Mouse (Mus musculus) kidney, embryonic 16.5 days (tissue): ENCODE results near the gene Thumpd3. TPM values are rescaled to one million over a fixed set of nuclear protein-coding genes. Genes with fewer than 3 reads are reported as not detected.

Experiments used
- ATAC-seq: fragments of 200-750 bp; cut with Nextera tagmentation; 2 replicates; pipeline ENCODE4 v1.8.0; 2017; ENCODE audit warnings: moderate TSS enrichment; ENCODE audit not compliant: low FRiP score, low TSS enrichment
- H3K27ac ChIP-seq: fragments of 300-500 bp; sonication (generic); 2 replicates; pipeline ENCODE4 v1.5.1; 2014; ENCODE audit warnings: low read length
- H3K27me3 ChIP-seq: fragments of 300-500 bp; sonication (generic); 2 replicates; pipeline ENCODE4 v1.6.1; 2014; ENCODE audit warnings: low read length, control low read depth, mixed read lengths; ENCODE audit not compliant: insufficient read depth
- H3K36me3 ChIP-seq: fragments of 300-500 bp; sonication (generic); 2 replicates; pipeline ENCODE4 v1.6.1; 2014; ENCODE audit warnings: low read length, control low read depth, mixed read lengths; ENCODE audit not compliant: insufficient read depth
- H3K4me1 ChIP-seq: fragments of 300-500 bp; sonication (generic); 2 replicates; pipeline ENCODE4 v1.6.1; 2014; ENCODE audit warnings: low read length, control low read depth, mixed read lengths; ENCODE audit not compliant: insufficient read depth
- H3K4me2 ChIP-seq: fragments of 300-500 bp; sonication (generic); replicated peaks from 2 replicates; pipeline ENCODE4 v1.6.1; 2014; ENCODE audit warnings: low read depth, low read length
- H3K4me3 ChIP-seq: fragments of 300-500 bp; sonication (generic); 2 replicates; pipeline ENCODE4 v1.5.1; 2014; ENCODE audit warnings: mild to moderate bottlenecking, low read length
- H3K9ac ChIP-seq: fragments of 300-500 bp; sonication (generic); replicated peaks from 2 replicates; pipeline ENCODE4 v1.6.1; 2014; ENCODE audit warnings: low read length
- H3K9me3 ChIP-seq: fragments of 300-500 bp; sonication (generic); 2 replicates; pipeline ENCODE4 v1.6.1; 2016; ENCODE audit warnings: low read length, control low read depth
- WGBS: fragments of 180-500 bp; shearing (Covaris S2); extraction: QIAGEN DNeasy Blood & Tissue Kit; methylation state at CpG from one replicate; pipeline ENCODE4 v1.1.7; 2014; 5-methylcytosine and 5-hydroxymethylcytosine counted together
- polyA plus RNA-seq: library from polyadenylated mRNA; unstranded; fragments of >200 nt; fragmentation: Nextera tagmentation; extraction: Ambion mirVana; gene quantifications from 2 replicates; pipeline ENCODE4 v1.2.1, GENCODE M21; 2015

Gene Thumpd3
- polyA plus RNA-seq, 1 experiment from 2014 or later = 50.9 TPM

GRCm38 (mm10) chr6:113049159-113049558 lies 3.1 kb downstream of the Thumpd3 start:
- WGBS = 88% methylated on average over 3 of the region's 3 CpGs
- Histone ChIP-seq H3K27ac (no peak overlapping the region), H3K27me3 (no peaks in the 10 kb centered on the region), H3K4me3 (no peak overlapping the region), H3K4me2 (no peak overlapping the region), H3K9ac (no peak overlapping the region), H3K4me1 (peaks cover 18% of the 10 kb centered on the region), H3K9me3 (no peaks in the 10 kb centered on the region), H3K36me3 (peaks cover 25% of the 10 kb centered on the region)
- ATAC-seq = no peak

GRCm38 (mm10) chr6:113052972-113053371 lies 6.9 kb downstream of the Thumpd3 start:
- Histone ChIP-seq H3K4me3 (no peak overlapping the region), H3K27me3 (no peaks in the 10 kb centered on the region), H3K36me3 (peaks cover 43% of the 10 kb centered on the region), H3K9me3 (no peaks in the 10 kb centered on the region), H3K4me1 (0 out of 2 replicates have a peak, but pooled peaks cover 2% of the 10 kb centered on the region), H3K9ac (no peak overlapping the region), H3K4me2 (no peak overlapping the region), H3K27ac (no peak overlapping the region)
- 68% methylated on average over 3 of the region's 3 CpGs for WGBS
- ATAC-seq = no peak

GRCm38 (mm10) chr6:113054552-113055107 lies 8.6 kb downstream of the Thumpd3 start:
- H3K27ac ChIP-seq = no peak overlapping the region
- no peak overlapping the region for H3K9ac ChIP-seq
- H3K4me3 ChIP-seq = no peak overlapping the region
- H3K4me1 ChIP-seq = no peaks in the 10 kb centered on the region
- WGBS = 83% methylated on average over 6 of the region's 6 CpGs
- ATAC-seq = 0 out of 2 replicates have a peak, but pooled peaks have one; percentile 61
- no peak overlapping the region for H3K4me2 ChIP-seq
- H3K9me3 ChIP-seq = no peaks in the 10 kb centered on the region
- H3K27me3 ChIP-seq = no peaks in the 10 kb centered on the region
- H3K36me3 ChIP-seq = peaks cover 41% of the 10 kb centered on the region

- H3K4me2 ChIP-seq = no peak overlapping the region
- no peaks in the 10 kb centered on the region for H3K27me3 ChIP-seq
- ATAC-seq = no peak
- no peak overlapping the region for H3K4me3 ChIP-seq
- no peak overlapping the region for H3K9ac ChIP-seq
- H3K9me3 ChIP-seq = no peaks in the 10 kb centered on the region
- H3K36me3 ChIP-seq = peaks cover 41% of the 10 kb centered on the region
- WGBS = 63% methylated on average over 1 of the region's 1 CpGs
- no peak overlapping the region for H3K27ac ChIP-seq
- no peaks in the 10 kb centered on the region for H3K4me1 ChIP-seq
These were observed 15.0 kb downstream of the Thumpd3 start for GRCm38 (mm10) chr6:113060892-113061563.

GRCm38 (mm10) chr6:113062253-113062652 lies 16.2 kb downstream of the Thumpd3 start:
- H3K27ac ChIP-seq = no peak overlapping the region
- H3K4me1 ChIP-seq = no peaks in the 10 kb centered on the region
- no peaks in the 10 kb centered on the region for H3K9me3 ChIP-seq
- H3K27me3 ChIP-seq = no peaks in the 10 kb centered on the region
- H3K4me3 ChIP-seq = no peak overlapping the region
- H3K4me2 ChIP-seq = no peak overlapping the region
- H3K9ac ChIP-seq = no peak overlapping the region
- 48% methylated on average over 3 of the region's 3 CpGs for WGBS
- H3K36me3 ChIP-seq = peaks cover 48% of the 10 kb centered on the region
- ATAC-seq = no peak

- H3K4me2 ChIP-seq = no peak overlapping the region
- ATAC-seq = no peak
- no peaks in the 10 kb centered on the region for H3K9me3 ChIP-seq
- no peaks in the 10 kb centered on the region for H3K27me3 ChIP-seq
- peaks cover 55% of the 10 kb centered on the region for H3K36me3 ChIP-seq
- H3K4me1 ChIP-seq = no peaks in the 10 kb centered on the region
- no peak overlapping the region for H3K4me3 ChIP-seq
- no peak overlapping the region for H3K9ac ChIP-seq
- no peak overlapping the region for H3K27ac ChIP-seq
- WGBS = 93% methylated on average over 10 of the region's 10 CpGs
These were observed 17.3 kb downstream of the Thumpd3 start for GRCm38 (mm10) chr6:113063363-113063762.

GRCm38 (mm10) chr6:113065186-113065585 lies 19.2 kb downstream of the Thumpd3 start:
- no peak overlapping the region for H3K4me3 ChIP-seq
- no peaks in the 10 kb centered on the region for H3K9me3 ChIP-seq
- H3K4me2 ChIP-seq = no peak overlapping the region
- 94% methylated on average over 3 of the region's 3 CpGs for WGBS
- peaks cover 59% of the 10 kb centered on the region for H3K36me3 ChIP-seq
- no peaks in the 10 kb centered on the region for H3K27me3 ChIP-seq
- ATAC-seq = no peak
- H3K4me1 ChIP-seq = no peaks in the 10 kb centered on the region
- no peak overlapping the region for H3K9ac ChIP-seq
- no peak overlapping the region for H3K27ac ChIP-seq

- H3K9me3 ChIP-seq = no peaks in the 10 kb centered on the region
- WGBS = 93% methylated on average over 1 of the region's 1 CpGs
- no peak overlapping the region for H3K27ac ChIP-seq
- peaks cover 7% of the 10 kb centered on the region; the same call in 1 of the 2 replicates for H3K4me1 ChIP-seq
- ATAC-seq = no peak
- H3K4me2 ChIP-seq = no peak overlapping the region
- H3K27me3 ChIP-seq = no peaks in the 10 kb centered on the region
- no peak overlapping the region for H3K4me3 ChIP-seq
- H3K9ac ChIP-seq = no peak overlapping the region
- H3K36me3 ChIP-seq = peaks cover 42% of the 10 kb centered on the region
These were observed 23.1 kb downstream of the Thumpd3 start for GRCm38 (mm10) chr6:113069154-113069553.

GRCm38 (mm10) chr6:113075261-113075660 lies 29.2 kb downstream of the Thumpd3 start:
- H3K4me2 ChIP-seq = peak overlapping the region; percentile 82
- WGBS = 16% methylated on average over 3 of the region's 3 CpGs
- ATAC-seq = no peak

GRCm38 (mm10) chr6:113076012-113076685 lies 30.1 kb downstream of the Thumpd3 start:
- ATAC-seq = peak; percentile 93
- Histone ChIP-seq H3K9ac (peak overlapping the region; percentile 98), H3K4me2 (peak overlapping the region; percentile 82), H3K4me3 (peak overlapping the region; percentile 83), H3K36me3 (no peaks in the 10 kb centered on the region), H3K9me3 (no peaks in the 10 kb centered on the region), H3K27ac (peak overlapping the region; percentile 100), H3K27me3 (no peaks in the 10 kb centered on the region), H3K4me1 (peaks cover 34% of the 10 kb centered on the region)
- WGBS = under 1% methylated on average over 51 of the region's 55 CpGs

More at GRCm38 (mm10) chr6:113075261-113075660, 29.2 kb downstream of the Thumpd3 start:
- H3K36me3 ChIP-seq = no peaks in the 10 kb centered on the region
- no peaks in the 10 kb centered on the region for H3K9me3 ChIP-seq
- no peaks in the 10 kb centered on the region for H3K27me3 ChIP-seq
- H3K9ac ChIP-seq = peak overlapping the region; percentile 98
- H3K4me3 ChIP-seq = peak overlapping the region; percentile 83
- H3K4me1 ChIP-seq = peaks cover 31% of the 10 kb centered on the region
- H3K27ac ChIP-seq = peak overlapping the region; percentile 100
